Mouse (Mus musculus) ovary, postnatal 10 days (tissue): ENCODE measurements around the gene Wdr86.
"Not testable (repeated sequence)": the region's sequence is repeated elsewhere in the genome, so short reads cannot be mapped to it uniquely, and the experiment has no call there.

Experiments
- DNase-seq: peaks from one replicate; pipeline ENCODE4 v3.0.0; 2022; ENCODE audit warnings: low spot score

The Wdr86 gene

DNA sequence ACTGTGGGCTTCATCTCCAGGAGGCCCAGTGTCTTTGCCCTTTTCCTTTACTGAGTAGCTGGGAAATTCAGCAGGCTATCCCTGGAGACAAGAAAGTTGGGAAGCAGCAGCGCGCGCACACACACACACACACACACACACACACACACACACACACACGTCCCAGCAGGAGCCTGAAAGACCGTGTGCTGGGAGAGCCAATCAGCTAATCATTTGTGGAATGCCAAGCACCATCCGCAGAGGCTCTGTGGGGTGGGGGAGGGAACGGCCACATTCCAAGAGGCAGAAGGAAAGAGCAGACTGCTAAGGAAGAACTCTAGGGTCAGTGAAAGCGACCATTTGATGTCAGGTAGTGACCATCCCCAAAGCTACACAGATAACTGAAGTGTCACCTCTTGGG lies 2.6 kb upstream of the Wdr86 start:
- no peak for DNase-seq

- DNase-seq = no peak
Observed at GRCm38 (mm10) chr5:24730986-24731385, 459 bp upstream of the Wdr86 start.

DNA sequence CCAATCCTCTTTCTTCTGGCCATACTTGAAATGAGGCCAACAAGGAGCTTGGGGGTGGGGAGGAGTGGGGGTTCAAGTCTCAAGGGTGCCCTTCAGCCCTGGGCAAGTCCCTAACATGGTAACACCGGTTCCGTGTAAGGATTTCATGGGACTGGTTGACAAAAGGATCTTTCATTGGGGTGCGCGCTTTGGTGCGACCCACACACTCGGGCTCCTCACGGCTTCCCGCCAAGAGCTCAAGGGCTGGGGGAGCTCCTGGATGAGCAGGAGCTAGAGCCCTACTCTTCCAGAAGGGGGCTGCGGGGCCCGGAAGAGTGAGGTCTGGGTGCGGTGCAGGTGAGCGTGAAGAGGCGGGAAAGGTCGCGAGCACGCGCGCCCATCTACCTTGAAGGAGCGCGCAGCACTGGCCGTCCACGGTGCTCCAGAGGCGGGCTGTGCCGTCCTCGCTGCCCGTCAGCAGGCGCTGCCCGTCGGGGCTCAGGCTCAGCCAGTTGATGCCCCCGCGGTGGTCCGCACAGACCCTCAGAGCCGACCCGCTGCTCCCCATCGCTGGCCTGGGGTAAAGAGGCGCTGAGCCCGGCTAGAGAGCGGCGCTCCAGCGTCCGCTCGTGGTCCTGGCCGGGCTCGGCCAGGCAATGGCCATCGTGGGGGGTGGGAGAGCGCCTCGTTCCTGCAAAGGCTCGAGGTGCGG lies 585 bp downstream of the Wdr86 start:
- no peak for DNase-seq

- DNase-seq = no peak
Observed at GRCm38 (mm10) chr5:24726901-24727836, 3.4 kb downstream of the Wdr86 start.

- DNase-seq = no peak
Observed at GRCm38 (mm10) chr5:24725897-24726296, 4.6 kb downstream of the Wdr86 start.

- no peak for DNase-seq
Observed at GRCm38 (mm10) chr5:24724805-24725204, 5.7 kb downstream of the Wdr86 start.

GRCm38 (mm10) chr5:24724270-24724634 lies 6.3 kb downstream of the Wdr86 start:
- DNase-seq = no peak

DNA sequence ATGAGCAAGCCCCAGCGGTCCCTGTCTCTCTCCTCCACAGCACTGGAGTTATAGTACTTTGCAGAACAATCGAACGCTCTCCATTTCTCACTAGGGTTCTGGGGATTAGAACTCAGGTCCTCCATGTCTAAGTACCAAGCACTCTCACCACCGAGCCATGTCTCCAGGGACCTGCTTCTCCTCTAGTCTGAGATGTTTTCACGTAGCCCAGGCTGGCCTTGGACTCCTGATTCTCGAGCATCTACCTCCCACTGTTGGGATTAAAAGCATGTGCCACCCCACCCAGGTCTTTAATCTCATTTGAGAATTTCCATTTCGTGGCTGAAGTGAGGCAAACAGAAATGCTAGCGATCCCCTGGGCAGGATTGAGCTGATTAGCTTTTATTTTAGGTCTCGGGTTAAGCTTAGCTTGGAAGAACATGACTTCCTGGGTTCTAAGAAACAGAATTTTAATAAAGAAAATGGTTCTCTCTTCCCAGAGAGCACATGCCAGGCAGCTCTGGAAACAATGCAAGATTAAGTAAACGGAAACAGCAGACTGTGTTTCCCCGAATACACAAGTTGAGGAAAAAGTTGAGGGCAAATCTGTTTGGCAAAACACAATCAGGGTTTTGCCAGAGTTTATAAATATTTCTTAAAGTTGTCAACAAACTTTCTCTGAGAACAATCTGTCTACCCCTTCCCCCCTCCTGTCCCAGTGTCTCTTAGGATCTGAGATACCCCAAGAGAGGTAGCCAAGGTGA lies 6.8 kb downstream of the Wdr86 start:
- DNase-seq = no peak

GRCm38 (mm10) chr5:24719852-24720251 lies 10.7 kb downstream of the Wdr86 start:
- DNase-seq = no peak

- DNase-seq = no peak
Observed at GRCm38 (mm10) chr5:24718076-24718475, 12.5 kb downstream of the Wdr86 start.

DNA sequence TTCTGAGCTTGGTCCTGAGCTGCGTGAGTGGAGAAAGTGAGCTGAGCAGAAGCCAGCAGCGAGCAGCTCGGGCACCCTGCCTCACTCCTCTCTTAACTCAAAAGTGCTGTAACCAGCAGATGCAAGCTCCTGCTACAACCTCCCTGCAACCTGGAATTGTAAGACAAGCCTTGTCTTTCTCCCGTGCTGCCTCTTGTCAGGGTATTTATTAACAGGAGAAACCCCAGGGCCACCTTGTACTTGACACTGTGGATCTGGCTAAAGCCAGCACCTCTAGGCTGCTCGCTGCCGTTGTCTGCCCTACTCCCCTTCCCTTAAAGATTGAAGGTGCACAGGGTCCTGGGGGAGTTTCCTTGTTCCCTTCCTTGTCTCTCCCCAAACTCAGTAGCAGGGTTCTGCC lies 16.5 kb downstream of the Wdr86 start:
- DNase-seq = no peak

DNA sequence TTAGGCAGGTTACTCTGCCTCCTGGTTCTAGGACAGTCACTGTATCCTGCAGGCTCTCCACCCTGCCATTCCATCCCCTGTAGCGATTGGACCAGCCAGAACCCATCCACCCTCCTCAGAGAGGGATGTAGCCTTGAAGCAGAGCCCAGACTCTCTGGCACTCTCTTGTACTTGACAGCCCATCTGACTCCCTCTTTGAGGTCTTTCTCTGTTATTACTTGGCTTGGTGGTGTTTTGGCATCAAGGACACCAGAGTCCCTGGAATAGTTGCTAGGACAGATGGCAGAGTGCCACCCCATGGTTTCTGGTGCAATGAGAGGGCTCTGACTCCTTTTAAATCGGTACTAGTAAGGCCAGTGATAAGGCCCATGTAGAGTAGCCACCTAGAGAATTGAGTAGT lies 17.3 kb downstream of the Wdr86 start:
- no peak for DNase-seq

DNA sequence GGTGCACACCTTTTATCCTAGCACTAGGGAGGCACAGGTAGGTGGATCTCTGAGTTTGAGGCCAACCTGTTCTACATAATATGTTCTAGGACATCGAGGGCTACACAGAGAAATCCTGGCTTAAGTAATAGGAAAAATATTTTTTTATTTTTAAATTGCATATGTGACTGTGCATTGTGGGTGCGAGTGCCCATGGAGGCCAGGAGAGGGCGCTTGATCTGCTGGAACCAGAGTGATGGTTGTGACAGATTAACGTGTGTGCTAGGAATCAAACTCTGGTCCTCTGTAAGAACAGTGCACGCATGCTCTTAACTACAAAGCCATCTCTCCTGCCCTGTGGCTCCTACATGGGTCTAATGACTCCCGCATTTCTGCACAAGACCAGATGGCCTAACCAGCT lies 18.9 kb downstream of the Wdr86 start:
- DNase-seq = no peak

DNA sequence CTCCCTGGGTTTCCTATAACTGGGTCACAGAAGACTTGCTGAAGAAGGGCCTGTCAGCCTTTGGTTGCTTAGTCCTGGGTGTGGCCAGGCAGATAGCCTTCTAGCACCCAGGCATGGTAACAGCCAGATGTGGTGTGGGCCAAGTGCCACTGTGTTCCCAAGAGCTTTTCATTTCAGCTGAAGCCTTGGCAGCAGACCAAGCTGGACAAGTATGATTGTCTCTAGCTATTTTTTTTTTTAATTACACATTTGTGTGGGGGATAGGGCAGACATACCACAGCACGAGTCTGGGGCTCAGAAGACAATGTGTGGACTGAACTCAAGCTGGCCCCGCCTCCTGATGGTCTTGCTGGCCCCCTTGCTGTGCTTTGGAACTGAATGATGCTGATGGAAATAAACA lies 20.6 kb downstream of the Wdr86 start:
- DNase-seq = no peak

DNA sequence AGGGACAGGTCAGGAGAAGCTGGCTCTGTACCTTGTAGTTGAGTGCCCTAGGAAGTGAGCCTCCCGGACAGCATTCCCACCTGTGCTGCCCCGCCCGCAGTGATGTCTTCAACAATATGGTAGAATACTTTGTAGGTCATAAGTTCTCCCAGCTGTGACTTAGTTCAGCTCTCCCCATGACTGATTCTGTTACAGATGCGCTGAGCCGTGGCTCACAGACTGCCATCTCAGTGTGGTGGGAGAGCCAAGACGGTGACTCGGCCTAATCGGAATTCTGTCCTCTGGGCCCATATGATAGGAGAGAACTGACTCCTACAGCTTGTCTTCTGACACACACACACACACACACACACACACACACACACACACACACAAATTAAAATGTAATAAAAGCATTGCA lies 25.9 kb downstream of the Wdr86 start:
- DNase-seq = no peak

DNA sequence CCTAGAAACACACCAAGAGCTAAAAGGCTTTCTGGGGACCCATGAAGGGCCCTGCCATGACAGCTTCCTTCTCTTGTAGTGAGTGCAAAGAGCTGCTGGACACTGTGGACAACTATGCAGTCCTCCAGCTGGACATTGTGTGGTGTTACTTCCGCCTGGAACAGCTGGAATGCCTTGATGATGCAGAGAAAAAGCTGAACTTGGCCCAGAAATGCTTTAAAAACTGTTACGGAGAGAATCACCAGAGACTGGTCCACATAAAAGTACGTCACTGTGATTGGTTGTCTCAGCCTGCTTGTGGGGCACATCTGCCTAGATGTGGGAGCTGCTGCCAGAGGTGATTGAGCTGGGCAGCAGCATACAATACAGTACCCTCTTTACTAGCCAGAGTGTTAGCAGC lies 29.3 kb downstream of the Wdr86 start:
- DNase-seq = no peak

GRCm38 (mm10) chr5:24696704-24697103 lies 33.8 kb downstream of the Wdr86 start:
- DNase-seq = no peak

GRCm38 (mm10) chr5:24687696-24688095 lies 42.8 kb downstream of the Wdr86 start:
- no peak for DNase-seq

GRCm38 (mm10) chr5:24686671-24687420 lies 43.7 kb downstream of the Wdr86 start:
- not testable (repeated sequence) for DNase-seq

- DNase-seq = no peak
Observed at GRCm38 (mm10) chr5:24686176-24686575, 44.4 kb downstream of the Wdr86 start.

DNA sequence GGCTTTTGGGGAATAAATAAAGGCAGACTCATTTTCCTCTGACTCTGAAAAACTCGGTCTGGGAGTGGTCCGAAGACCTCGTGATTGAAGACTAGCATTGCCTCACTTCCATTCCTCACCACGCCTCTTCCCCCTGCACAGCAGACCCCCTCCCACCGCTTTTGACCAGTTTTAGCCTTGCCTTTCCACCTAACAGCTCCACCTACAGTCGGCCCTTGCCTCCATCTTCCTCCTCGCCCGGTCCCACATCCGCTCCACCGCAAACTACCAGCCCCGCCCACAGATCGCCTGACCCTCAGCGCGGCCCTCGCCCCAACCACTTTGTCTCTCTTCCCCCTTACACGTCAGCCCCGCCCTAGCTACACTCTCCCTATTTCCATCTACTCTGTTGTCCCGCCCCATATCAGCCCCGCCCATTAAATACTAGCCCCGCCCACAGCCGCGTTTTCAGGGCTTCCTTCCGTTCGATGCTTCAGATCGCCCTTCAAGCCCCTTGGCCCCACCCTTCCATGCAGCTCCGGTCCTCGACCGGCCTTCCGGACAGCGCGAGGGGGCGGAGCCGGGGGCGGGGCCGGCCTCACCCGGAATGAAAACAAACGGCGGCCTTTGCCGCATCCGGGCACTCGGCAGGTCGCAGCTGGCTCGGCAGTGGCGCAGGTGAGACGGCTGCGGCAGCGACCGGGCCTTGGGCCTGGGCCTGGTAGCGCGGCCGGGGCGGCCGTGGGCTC lies 45.0 kb downstream of the Wdr86 start, which contains the start of gene Nub1:
TSS of gene Nub1 (plus strand) at position 167 of the 728 bp plus-strand sequence.
- DNase-seq = peak; percentile 95
